Mouse (Mus musculus) heart, postnatal 0 days (tissue): ENCODE results near the gene Shc3.

ENCODE experiments used
- CTCF ChIP-seq: IDR thresholded peaks from 2 replicates; pipeline ENCODE4 v1.5.1; 2016; ENCODE audit warnings: antibody characterized with exemption, control low read depth, low read depth
- EP300 ChIP-seq: IDR thresholded peaks from 2 replicates; pipeline ENCODE4 v1.6.1; 2016; ENCODE audit warnings: antibody characterized with exemption, low read depth

GRCm38 (mm10) chr13:51568911-51569684 is at the start of gene Shc3:
- TF ChIP-seq CTCF (no peak), EP300 (no peak)
